Mouse (Mus musculus): ENCODE results near the gene Svop. TPM values are rescaled to one million over a fixed set of nuclear protein-coding genes. Genes with fewer than 3 reads are reported as not detected.

The Svop gene
- polyA plus RNA-seq, 1 experiment = 122 TPM

DNA sequence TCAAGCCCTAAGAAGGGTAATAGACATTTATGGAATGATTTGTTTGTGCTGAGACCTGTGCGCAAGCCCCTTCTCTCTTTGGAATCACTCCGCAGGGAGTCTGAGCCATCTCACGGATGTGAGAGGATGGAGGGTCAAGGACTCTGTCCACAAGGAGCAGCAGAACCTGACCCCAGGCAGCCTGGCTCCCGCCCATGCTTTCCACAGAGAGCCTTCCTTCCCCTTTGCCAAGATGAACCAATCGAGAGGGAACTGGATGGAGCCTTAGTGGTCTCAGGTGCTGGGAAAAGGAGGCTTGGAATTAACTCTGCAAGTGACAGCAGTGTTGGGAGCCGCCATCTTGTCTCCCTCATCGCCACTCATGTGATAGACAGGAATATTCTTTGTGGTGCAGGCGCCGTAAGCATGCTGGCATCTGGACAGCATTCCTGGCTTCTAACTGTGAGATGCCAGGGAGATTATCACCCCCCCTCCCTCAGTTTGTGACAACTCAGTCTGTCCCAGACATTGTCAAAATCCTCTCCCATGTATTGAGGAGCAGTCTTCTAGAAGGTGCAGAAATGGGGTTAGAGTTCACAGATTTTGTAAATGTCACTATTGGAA lies 34.1 kb downstream of the Svop start:
- H3K27ac ChIP-seq (ENCODE audit: insufficient read depth, low read length) = no peak overlapping the region
- TF ChIP-seq CTCF (IDR thresholded peaks at IDR 0.05; ENCODE audit: extremely low read depth, insufficient read depth, low read length) (no peak), POLR2A (IDR thresholded peaks at IDR 0.05; ENCODE audit: extremely low read depth, insufficient read depth, low read length) (no peak)
- no peaks in the 10 kb centered on the region for H3K4me1 ChIP-seq (ENCODE audit: control insufficient read depth, insufficient read depth, low read length)
- no peak overlapping the region for H3K4me3 ChIP-seq (ENCODE audit: insufficient read depth, low read length)

DNA sequence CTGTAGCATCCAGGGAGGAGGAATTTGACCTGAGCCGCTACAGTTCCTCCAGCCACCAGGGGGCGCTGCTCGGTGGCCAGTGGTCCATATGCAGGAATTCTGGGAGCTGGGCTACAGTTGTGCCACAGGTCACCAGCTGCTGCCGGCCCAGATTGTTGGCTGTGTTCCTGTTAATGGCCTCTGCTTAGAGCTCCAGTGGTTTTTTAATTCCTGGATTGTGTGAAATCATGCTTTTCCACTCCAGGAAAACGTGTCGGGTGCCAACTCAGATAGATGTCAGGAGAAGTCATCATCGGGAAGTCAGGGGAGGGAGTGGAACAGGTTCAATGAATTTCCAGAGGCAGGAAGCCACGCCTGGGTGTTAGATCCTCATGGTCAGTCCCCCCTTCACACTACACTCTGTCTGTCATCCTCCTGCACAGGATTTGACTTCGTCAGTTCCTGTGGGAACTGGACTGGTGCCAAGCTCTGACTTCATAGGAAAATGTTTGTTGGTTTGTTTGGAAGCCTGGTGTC lies 39.1 kb downstream of the Svop start:
- H3K4me1 ChIP-seq (ENCODE audit: control insufficient read depth, insufficient read depth, low read length) = no peaks in the 10 kb centered on the region
- TF ChIP-seq CTCF (IDR thresholded peaks at IDR 0.05; ENCODE audit: extremely low read depth, insufficient read depth, low read length) = peak; percentile 68
- no peak for TF ChIP-seq POLR2A (IDR thresholded peaks at IDR 0.05; ENCODE audit: extremely low read depth, insufficient read depth, low read length)
- H3K4me3 ChIP-seq (ENCODE audit: insufficient read depth, low read length) = no peak overlapping the region
- H3K27ac ChIP-seq (ENCODE audit: insufficient read depth, low read length) = no peak overlapping the region

DNA sequence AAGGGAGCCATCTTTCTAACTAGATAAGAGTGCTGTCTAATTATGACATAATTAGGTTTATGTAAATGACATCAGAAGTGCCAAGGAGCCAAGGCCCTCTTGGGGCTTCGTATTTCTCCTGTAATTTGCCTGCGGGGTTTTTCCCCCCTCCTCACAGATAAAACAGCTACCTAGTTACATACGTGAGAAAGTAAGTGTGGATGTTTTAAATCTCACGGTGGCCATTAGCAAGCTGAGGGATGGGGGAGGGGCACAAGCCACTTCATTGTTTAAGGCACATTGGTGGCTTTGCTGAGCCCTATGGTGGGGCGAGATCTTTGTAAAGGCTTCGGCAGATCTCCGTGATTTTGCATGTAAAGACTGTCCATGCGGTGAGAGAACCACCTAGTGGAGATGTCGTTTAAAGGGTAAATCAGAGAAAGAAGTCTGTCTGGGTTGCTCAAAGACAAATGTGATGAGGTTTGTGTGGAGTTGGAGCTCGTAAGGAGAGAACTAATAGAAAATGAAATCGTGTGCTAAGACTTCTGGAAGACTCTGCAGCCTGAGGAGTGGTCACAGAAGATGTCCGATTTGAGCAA lies 42.5 kb downstream of the Svop start:
- TF ChIP-seq POLR2A (IDR thresholded peaks at IDR 0.05; ENCODE audit: extremely low read depth, insufficient read depth, low read length) = no peak
- no peak for TF ChIP-seq CTCF (IDR thresholded peaks at IDR 0.05; ENCODE audit: extremely low read depth, insufficient read depth, low read length)
- no peak overlapping the region for H3K4me3 ChIP-seq (ENCODE audit: insufficient read depth, low read length)
- H3K4me1 ChIP-seq (ENCODE audit: control insufficient read depth, insufficient read depth, low read length) = no peaks in the 10 kb centered on the region
- H3K27ac ChIP-seq (ENCODE audit: insufficient read depth, low read length) = no peak overlapping the region

DNA sequence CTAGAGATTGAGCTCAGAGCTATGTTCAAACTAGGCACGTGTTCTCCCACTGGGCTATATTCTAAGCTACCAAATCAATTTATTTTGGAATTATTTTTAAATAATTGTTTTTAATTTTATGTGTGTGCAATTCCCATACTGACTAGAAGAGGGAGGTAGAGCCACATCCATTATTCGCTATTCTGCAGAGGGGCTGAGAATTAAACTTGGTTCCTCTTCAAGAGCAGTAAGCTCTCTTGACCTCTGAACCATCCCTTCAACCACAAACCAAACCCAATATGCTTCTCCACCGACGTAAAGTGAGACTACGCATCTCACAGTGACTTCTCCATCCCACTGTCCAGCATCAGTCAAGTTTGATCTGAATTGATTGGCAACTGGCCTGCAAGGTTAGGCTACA lies 44.2 kb downstream of the Svop start:
- Histone ChIP-seq H3K4me3 (ENCODE audit: insufficient read depth, low read length) (no peak overlapping the region), H3K27ac (ENCODE audit: insufficient read depth, low read length) (no peak overlapping the region), H3K4me1 (ENCODE audit: control insufficient read depth, insufficient read depth, low read length) (no peaks in the 10 kb centered on the region)
- TF ChIP-seq CTCF (IDR thresholded peaks at IDR 0.05; ENCODE audit: extremely low read depth, insufficient read depth, low read length) = no peak
- no peak for TF ChIP-seq POLR2A (IDR thresholded peaks at IDR 0.05; ENCODE audit: extremely low read depth, insufficient read depth, low read length)

DNA sequence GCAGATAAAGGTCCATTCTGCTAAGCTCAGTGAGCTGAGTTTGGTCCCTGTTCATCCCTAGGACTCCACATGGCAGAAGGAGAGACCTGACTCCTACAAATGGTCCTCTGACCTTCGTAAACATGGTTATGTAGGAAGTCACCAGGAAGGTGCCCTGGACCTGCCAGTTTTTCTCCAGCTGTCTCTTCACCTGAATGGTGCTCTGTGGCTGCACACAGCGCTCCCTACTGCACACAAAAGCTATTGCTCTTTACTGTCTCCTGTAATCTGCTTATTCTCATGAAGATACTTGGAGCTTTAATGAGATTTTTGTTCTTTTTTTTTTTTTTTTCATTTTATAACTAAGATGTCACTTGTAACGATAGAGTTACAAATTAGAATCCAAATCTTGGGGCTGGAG lies 44.8 kb downstream of the Svop start:
- no peaks in the 10 kb centered on the region for H3K4me1 ChIP-seq (ENCODE audit: control insufficient read depth, insufficient read depth, low read length)
- H3K27ac ChIP-seq (ENCODE audit: insufficient read depth, low read length) = no peak overlapping the region
- TF ChIP-seq POLR2A (IDR thresholded peaks at IDR 0.05; ENCODE audit: extremely low read depth, insufficient read depth, low read length) (no peak), CTCF (IDR thresholded peaks at IDR 0.05; ENCODE audit: extremely low read depth, insufficient read depth, low read length) (0 out of 2 replicates have a peak, but pooled peaks have one; percentile 24)
- H3K4me3 ChIP-seq (ENCODE audit: insufficient read depth, low read length) = no peak overlapping the region

DNA sequence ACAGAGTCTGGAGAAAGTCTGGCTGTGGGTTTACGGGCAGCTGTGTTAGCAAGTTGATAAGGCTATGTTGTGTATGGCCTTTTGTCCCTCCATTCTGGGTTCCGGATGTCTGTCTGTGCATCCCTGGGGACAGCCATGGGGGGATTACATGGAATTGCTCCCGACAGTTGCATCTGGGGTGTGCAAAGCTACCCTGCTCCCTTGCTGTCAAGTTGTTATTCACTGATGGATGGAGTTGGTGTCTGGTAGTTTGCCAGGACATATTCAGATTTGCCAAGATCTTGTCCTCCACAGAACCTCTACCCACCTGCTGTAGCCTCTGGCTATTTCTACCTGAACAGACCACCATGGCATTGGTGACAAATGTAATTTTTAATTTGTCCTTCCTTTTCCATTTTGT lies 45.2 kb downstream of the Svop start:
- Histone ChIP-seq H3K4me3 (ENCODE audit: insufficient read depth, low read length) (no peak overlapping the region), H3K4me1 (ENCODE audit: control insufficient read depth, insufficient read depth, low read length) (no peaks in the 10 kb centered on the region), H3K27ac (ENCODE audit: insufficient read depth, low read length) (no peak overlapping the region)
- no peak for TF ChIP-seq POLR2A (IDR thresholded peaks at IDR 0.05; ENCODE audit: extremely low read depth, insufficient read depth, low read length)
- no peak for TF ChIP-seq CTCF (IDR thresholded peaks at IDR 0.05; ENCODE audit: extremely low read depth, insufficient read depth, low read length)

DNA sequence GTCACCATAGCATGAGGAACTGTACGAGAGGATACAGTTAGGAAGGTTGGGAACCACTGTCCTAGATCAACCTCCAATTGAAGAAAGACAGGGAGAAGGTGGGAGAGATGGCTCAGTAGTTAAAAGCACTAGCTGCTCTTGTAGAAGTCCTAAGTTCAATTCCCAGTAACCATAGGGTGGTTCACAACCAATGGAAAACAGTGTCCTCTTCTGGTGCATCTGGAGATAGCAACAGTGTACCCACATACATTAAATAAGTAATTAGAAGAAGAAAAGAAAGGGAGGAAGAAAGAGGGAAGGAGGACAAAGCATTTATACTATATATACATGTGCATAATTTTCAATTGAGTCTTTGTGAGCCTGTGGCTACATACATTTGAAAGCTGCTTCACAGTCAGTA lies 46.2 kb downstream of the Svop start:
- TF ChIP-seq POLR2A (IDR thresholded peaks at IDR 0.05; ENCODE audit: extremely low read depth, insufficient read depth, low read length) = no peak
- no peak for TF ChIP-seq CTCF (IDR thresholded peaks at IDR 0.05; ENCODE audit: extremely low read depth, insufficient read depth, low read length)
- H3K4me1 ChIP-seq (ENCODE audit: control insufficient read depth, insufficient read depth, low read length) = no peaks in the 10 kb centered on the region
- H3K27ac ChIP-seq (ENCODE audit: insufficient read depth, low read length) = no peak overlapping the region
- H3K4me3 ChIP-seq (ENCODE audit: insufficient read depth, low read length) = no peak overlapping the region

DNA sequence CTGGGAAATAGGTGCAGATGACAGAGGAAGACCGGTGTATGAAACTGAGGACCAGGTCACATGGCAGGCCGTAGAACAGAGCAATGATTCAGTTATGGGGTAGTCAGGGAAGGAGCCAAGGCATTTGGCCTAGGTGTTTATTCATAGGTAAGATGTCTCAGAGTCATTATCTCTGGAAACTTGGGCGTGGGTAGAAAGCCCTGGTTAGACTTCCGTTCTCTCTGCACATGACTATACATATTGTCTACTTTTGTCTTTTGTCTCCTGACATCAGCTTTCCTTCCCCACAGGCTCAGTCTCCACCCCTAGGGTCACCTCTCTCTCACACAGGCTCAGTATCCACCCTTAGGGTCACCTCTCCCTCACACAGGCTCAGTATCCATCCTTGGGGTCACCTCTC lies 47.6 kb downstream of the Svop start:
- Histone ChIP-seq H3K4me1 (ENCODE audit: control insufficient read depth, insufficient read depth, low read length) (no peaks in the 10 kb centered on the region), H3K4me3 (ENCODE audit: insufficient read depth, low read length) (no peak overlapping the region), H3K27ac (ENCODE audit: insufficient read depth, low read length) (no peak overlapping the region)
- no peak for TF ChIP-seq CTCF (IDR thresholded peaks at IDR 0.05; ENCODE audit: extremely low read depth, insufficient read depth, low read length)
- TF ChIP-seq POLR2A (IDR thresholded peaks at IDR 0.05; ENCODE audit: extremely low read depth, insufficient read depth, low read length) = no peak

DNA sequence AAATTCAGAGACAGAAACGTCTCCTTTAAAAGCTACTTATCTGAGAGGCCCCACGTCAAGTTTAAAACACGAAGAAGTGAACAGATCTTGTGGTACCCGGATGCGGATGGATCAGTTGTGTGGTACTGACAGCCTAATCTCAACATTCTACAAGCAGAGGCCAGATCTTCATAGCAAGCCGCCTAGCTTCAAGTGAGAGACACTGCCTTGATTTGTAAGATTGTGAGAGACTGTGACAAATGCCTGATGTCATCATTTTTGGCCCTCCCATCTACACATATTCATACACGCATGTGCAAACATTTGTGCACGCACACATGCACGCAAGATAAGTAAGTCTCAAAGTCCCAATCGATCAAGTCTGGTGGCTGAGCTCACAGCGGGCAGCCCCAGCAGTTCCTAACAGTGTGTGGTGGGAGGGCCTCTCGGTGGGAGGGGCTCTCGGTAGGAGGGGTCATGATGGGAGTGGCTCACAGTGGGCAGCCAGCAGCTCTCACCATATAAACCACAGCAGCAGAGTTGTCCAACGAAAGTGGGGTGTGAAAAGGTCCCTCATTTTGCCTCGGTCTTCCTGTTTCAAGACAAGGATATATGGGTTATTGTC lies 49.9 kb downstream of the Svop start:
- no peak overlapping the region for H3K4me3 ChIP-seq (ENCODE audit: insufficient read depth, low read length)
- TF ChIP-seq CTCF (IDR thresholded peaks at IDR 0.05; ENCODE audit: extremely low read depth, insufficient read depth, low read length) = no peak
- no peak for TF ChIP-seq POLR2A (IDR thresholded peaks at IDR 0.05; ENCODE audit: extremely low read depth, insufficient read depth, low read length)
- no peak overlapping the region for H3K27ac ChIP-seq (ENCODE audit: insufficient read depth, low read length)
- H3K4me1 ChIP-seq (ENCODE audit: control insufficient read depth, insufficient read depth, low read length) = no peaks in the 10 kb centered on the region

DNA sequence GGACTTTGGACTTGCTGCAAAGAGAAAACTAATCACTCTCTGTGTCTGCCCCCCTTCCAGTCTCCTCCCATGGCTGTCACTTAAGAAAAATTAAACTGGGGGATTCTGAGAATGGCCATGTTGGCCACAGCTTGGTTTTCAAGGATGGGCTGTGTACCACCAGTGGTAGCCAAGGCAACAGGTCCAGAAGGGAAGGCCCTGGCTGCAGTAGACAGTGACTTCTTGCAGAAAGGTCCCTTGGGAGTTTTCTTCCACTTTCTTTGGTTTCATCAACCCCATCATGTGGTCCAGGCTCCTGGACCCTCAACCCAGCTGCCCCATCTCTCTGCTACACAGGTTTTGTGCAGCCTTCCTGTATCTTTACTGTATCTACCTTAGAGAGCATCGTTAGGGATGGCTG lies 50.5 kb downstream of the Svop start:
- TF ChIP-seq CTCF (IDR thresholded peaks at IDR 0.05; ENCODE audit: extremely low read depth, insufficient read depth, low read length) (no peak), POLR2A (IDR thresholded peaks at IDR 0.05; ENCODE audit: extremely low read depth, insufficient read depth, low read length) (no peak)

More for the DNA sequence above, 50.5 kb downstream of the Svop start:
- H3K4me3 ChIP-seq (ENCODE audit: insufficient read depth, low read length) = no peak overlapping the region
- no peak overlapping the region for H3K27ac ChIP-seq (ENCODE audit: insufficient read depth, low read length)
- H3K4me1 ChIP-seq (ENCODE audit: control insufficient read depth, insufficient read depth, low read length) = no peaks in the 10 kb centered on the region

Measured in cortical plate, adult 2 months (tissue).